Mouse (Mus musculus): ENCODE data around the gene Olfr818. TPM values are rescaled to one million over a fixed set of nuclear protein-coding genes. Genes with fewer than 3 reads are reported as not detected.
"Not testable (repeated sequence)": the region's sequence is repeated elsewhere in the genome, so short reads cannot be mapped to it uniquely, and the experiment has no call there.

The Olfr818 gene
- polyA plus RNA-seq (2021), result not detected

- ATAC-seq, result no peak
- no peaks in the 10 kb centered on the region for H3K27me3 ChIP-seq
- in situ Hi-C loops (cut with MboI; ENCODE audit: low pct_unique_long_range_greater_than_20kb), result no loop called here
- TF ChIP-seq CTCF (IDR thresholded peaks at IDR 0.05), result no peak
- POLR2A ChIA-PET, result no interaction called here
- CTCF ChIA-PET, result no interaction called here
- DNase-seq (ENCODE audit: low read depth, low spot score), result no peak
Observed at GRCm38 (mm10) chr10:129949000-129949399, at the start of gene Olfr818. TSS of gene Olfr818 (minus strand) at chr10:129949100.

GRCm38 (mm10) chr10:129984962-129985361 lies 36.1 kb upstream of the Olfr818 start, which contains the start of gene Gm10310:
TSS of gene Gm10310 (minus strand) at chr10:129985062.
- CTCF ChIA-PET; in situ Hi-C loops (cut with MboI; ENCODE audit: low pct_unique_long_range_greater_than_20kb); DNase-seq (ENCODE audit: low read depth, low spot score); ATAC-seq; POLR2A ChIA-PET; H3K27me3 ChIP-seq: not testable (repeated sequence)

- CTCF ChIA-PET, ATAC-seq, POLR2A ChIA-PET: not testable (repeated sequence)
Observed at GRCm38 (mm10) chr10:129981867-129982266, 33.0 kb upstream of the Olfr818 start.

GRCm38 (mm10) chr10:129976040-129976439 lies 27.1 kb upstream of the Olfr818 start, which contains the start of gene Olfr247:
TSS of gene Olfr247 (minus strand) at chr10:129976140.
- in situ Hi-C loops (cut with MboI; ENCODE audit: low pct_unique_long_range_greater_than_20kb); ATAC-seq; CTCF ChIA-PET; POLR2A ChIA-PET; DNase-seq (ENCODE audit: low read depth, low spot score); H3K27me3 ChIP-seq: not testable (repeated sequence)

More at GRCm38 (mm10) chr10:129981867-129982266, 33.0 kb upstream of the Olfr818 start:
- in situ Hi-C loops (cut with MboI; ENCODE audit: low pct_unique_long_range_greater_than_20kb); H3K27me3 ChIP-seq; DNase-seq (ENCODE audit: low read depth, low spot score): not testable (repeated sequence)

GRCm38 (mm10) chr10:129972994-129973393 lies 24.1 kb upstream of the Olfr818 start:
- DNase-seq (ENCODE audit: low read depth, low spot score); POLR2A ChIA-PET; CTCF ChIA-PET: not testable (repeated sequence)

GRCm38 (mm10) chr10:129967166-129967565 lies 18.3 kb upstream of the Olfr818 start, which contains the start of gene Olfr819:
TSS of gene Olfr819 (minus strand) at chr10:129967266.
- CTCF ChIA-PET, POLR2A ChIA-PET: not testable (repeated sequence)

More at GRCm38 (mm10) chr10:129972994-129973393, 24.1 kb upstream of the Olfr818 start:
- H3K27me3 ChIP-seq; ATAC-seq; in situ Hi-C loops (cut with MboI; ENCODE audit: low pct_unique_long_range_greater_than_20kb): not testable (repeated sequence)

GRCm38 (mm10) chr10:129966232-129966631 lies 17.3 kb upstream of the Olfr818 start:
- in situ Hi-C loops (cut with MboI; ENCODE audit: low pct_unique_long_range_greater_than_20kb); CTCF ChIA-PET; DNase-seq (ENCODE audit: low read depth, low spot score); ATAC-seq; POLR2A ChIA-PET; H3K27me3 ChIP-seq: not testable (repeated sequence)

More at GRCm38 (mm10) chr10:129967166-129967565, 18.3 kb upstream of the Olfr818 start, which contains the start of gene Olfr819:
- DNase-seq (ENCODE audit: low read depth, low spot score); ATAC-seq; H3K27me3 ChIP-seq; in situ Hi-C loops (cut with MboI; ENCODE audit: low pct_unique_long_range_greater_than_20kb): not testable (repeated sequence)

GRCm38 (mm10) chr10:129915497-129915896 lies 33.4 kb downstream of the Olfr818 start, which contains the start of gene Olfr816:
TSS of gene Olfr816 (minus strand) at chr10:129915597.
- DNase-seq (ENCODE audit: low read depth, low spot score) (no peak), ATAC-seq (no peak)
- ChIA-PET POLR2A (no interaction called here), CTCF (no interaction called here)
- no peak for TF ChIP-seq CTCF (IDR thresholded peaks at IDR 0.05)
- in situ Hi-C loops (cut with MboI; ENCODE audit: low pct_unique_long_range_greater_than_20kb), result no loop called here
- no peaks in the 10 kb centered on the region for H3K27me3 ChIP-seq

- in situ Hi-C loops (cut with MboI; ENCODE audit: low pct_unique_long_range_greater_than_20kb); H3K27me3 ChIP-seq; ATAC-seq; DNase-seq (ENCODE audit: low read depth, low spot score); CTCF ChIA-PET; POLR2A ChIA-PET: not testable (repeated sequence)
Observed at GRCm38 (mm10) chr10:129905767-129906166, 43.1 kb downstream of the Olfr818 start, which contains the start of gene Olfr815. TSS of gene Olfr815 (minus strand) at chr10:129905867.

Other genes starting within 250 kb of the Olfr818 start
- gene Olfr804, start 245.9 kb downstream of the Olfr818 start, polyA plus RNA-seq (2021), result not detected
- gene Olfr805, start 219.7 kb downstream of the Olfr818 start, polyA plus RNA-seq (2021), result not detected
- gene Olfr806, start 207.2 kb downstream of the Olfr818 start, polyA plus RNA-seq (2021), result not detected
- gene Olfr807, start 191.3 kb downstream of the Olfr818 start, polyA plus RNA-seq (2021), result not detected
- not detected for gene Olfr808, start 183.6 kb downstream of the Olfr818 start, polyA plus RNA-seq (2021)
- gene Olfr809, start 174.5 kb downstream of the Olfr818 start, polyA plus RNA-seq (2021), result not detected
- gene Olfr810, start 154.2 kb downstream of the Olfr818 start, polyA plus RNA-seq (2021), result not detected
- not detected for gene Olfr811, start 144.7 kb downstream of the Olfr818 start, polyA plus RNA-seq (2021)
- not detected for gene Olfr812, start 103.0 kb downstream of the Olfr818 start, polyA plus RNA-seq (2021)
- gene Olfr813, start 93.7 kb downstream of the Olfr818 start, polyA plus RNA-seq (2021), result not detected
- gene Olfr814, start 69.2 kb downstream of the Olfr818 start, polyA plus RNA-seq (2021), result not detected
- gene Olfr815, start 43.2 kb downstream of the Olfr818 start, polyA plus RNA-seq (2021), result not detected
- gene Olfr816, start 33.5 kb downstream of the Olfr818 start, polyA plus RNA-seq (2021), result not detected
- gene Olfr819, start 18.2 kb upstream of the Olfr818 start, polyA plus RNA-seq (2021), result not detected
- not detected for gene Olfr247, start 27.0 kb upstream of the Olfr818 start, polyA plus RNA-seq (2021)
- gene Gm10310, start 36.0 kb upstream of the Olfr818 start, polyA plus RNA-seq (2021), result not detected
- not detected for gene Olfr820, start 63.5 kb upstream of the Olfr818 start, polyA plus RNA-seq (2021)
- gene Olfr821, start 81.2 kb upstream of the Olfr818 start, polyA plus RNA-seq (2021), result not detected
- gene Olfr822, start 122.1 kb upstream of the Olfr818 start, polyA plus RNA-seq (2021), result 0.05 TPM
- not detected for gene Olfr823, start 166.3 kb upstream of the Olfr818 start, polyA plus RNA-seq (2021)
- gene Olfr824, start 180.9 kb upstream of the Olfr818 start, polyA plus RNA-seq (2021), result not detected
- gene Olfr825, start 217.7 kb upstream of the Olfr818 start, polyA plus RNA-seq (2021), result not detected
- gene Olfr826, start 235.1 kb upstream of the Olfr818 start, polyA plus RNA-seq (2021), result not detected

All from Patski (cell line).